26 mouse cellular contexts compared by ENCODE assay signal in genomic region chr11:33740187-33740586, GRCm38 (mm10).
"Had no signal": no experiment of that assay in that cellular context is flagged by ENCODE, and none has a peak within 500 bp of the region (broad histone marks: within the 10 kb centered on the region; RNA-seq: fewer than 3 reads in every experiment).

No protein-coding gene starts in this region.

- H3K4me2 ChIP-seq: heart, embryonic 11.5 days; heart, embryonic 13.5 days; heart, embryonic 15.5 days; hindbrain, embryonic 13.5 days; hindbrain, embryonic 15.5 days; kidney, embryonic 15.5 days; limb, embryonic 12.5 days; liver, embryonic 11.5 days; liver, embryonic 13.5 days had no signal

- DNase-seq: gastrocnemius, postnatal 14 days; gastrocnemius, postnatal 36 days; heart, adult 11 months; heart, adult 2 months; heart, postnatal 14 days; heart, postnatal 36 days; kidney, adult 11 months; kidney, adult 2 months; kidney, adult 9 months; kidney, postnatal 14 days; kidney, postnatal 36 days; liver; liver, embryonic 13.5 days had no signal

- ATAC-seq: hindbrain, postnatal 0 days; intestine, embryonic 16.5 days had no signal

- H3K27ac ChIP-seq: heart, adult 2 months; heart, embryonic 13.5 days; heart, embryonic 15.5 days; hindbrain, embryonic 13.5 days; hindbrain, embryonic 15.5 days; hindbrain, postnatal 0 days; kidney, embryonic 15.5 days; kidney, postnatal 0 days; left cerebral cortex, adult 2 months; limb, embryonic 10.5 days; limb, embryonic 12.5 days; liver, embryonic 13.5 days had no signal

- H3K27me3 ChIP-seq: liver, embryonic 13.5 days had no signal

- H3K36me3 ChIP-seq: heart, embryonic 13.5 days; heart, embryonic 15.5 days; hindbrain, embryonic 13.5 days; hindbrain, embryonic 15.5 days; kidney, embryonic 15.5 days; limb, embryonic 10.5 days; limb, embryonic 12.5 days; liver, embryonic 13.5 days had no signal

- H3K9ac ChIP-seq: heart, embryonic 13.5 days; heart, embryonic 15.5 days; hindbrain, embryonic 13.5 days; hindbrain, embryonic 15.5 days; kidney, embryonic 15.5 days; limb, embryonic 12.5 days; liver, embryonic 13.5 days had no signal

- H3K9me3 ChIP-seq: heart, embryonic 13.5 days; heart, embryonic 15.5 days; hindbrain, embryonic 13.5 days; hindbrain, embryonic 15.5 days; kidney, embryonic 15.5 days; limb, embryonic 10.5 days; limb, embryonic 12.5 days; liver, embryonic 13.5 days had no signal

- H3K4me3 ChIP-seq: heart, adult 2 months; heart, embryonic 13.5 days; heart, embryonic 15.5 days; hindbrain, embryonic 13.5 days; hindbrain, embryonic 15.5 days; kidney, embryonic 15.5 days; left cerebral cortex, adult 2 months; limb, embryonic 10.5 days; limb, embryonic 12.5 days; liver, embryonic 13.5 days had no signal

- H3K4me1 ChIP-seq: heart, embryonic 15.5 days; kidney, embryonic 15.5 days; limb, embryonic 12.5 days; liver, embryonic 13.5 days had no signal
